Mouse (Mus musculus) heart, embryonic 12.5 days (tissue): ENCODE measurements around the gene Cel. TPM values are rescaled to one million over a fixed set of nuclear protein-coding genes. Genes with fewer than 3 reads are reported as not detected.

Experiments
- ATAC-seq: fragments of 200-750 bp; cut with Nextera tagmentation; 2 replicates; pipeline ENCODE4 v1.8.0; 2017; ENCODE audit warnings: moderate TSS enrichment, moderate library complexity; ENCODE audit not compliant: insufficient number of reproducible peaks, low FRiP score
- H3K27ac ChIP-seq: fragments of 300-500 bp; sonication (generic); 2 replicates; pipeline ENCODE4 v1.5.1; 2016; ENCODE audit warnings: mild to moderate bottlenecking, moderate library complexity; ENCODE audit not compliant: poor library complexity, severe bottlenecking
- H3K27me3 ChIP-seq: fragments of 300-500 bp; sonication (generic); replicated peaks from 2 replicates; pipeline ENCODE4 v1.6.1; 2016; ENCODE audit warnings: mild to moderate bottlenecking, moderate library complexity
- H3K36me3 ChIP-seq: fragments of 300-500 bp; sonication (generic); 2 replicates; pipeline ENCODE4 v1.6.1; 2016; ENCODE audit warnings: mild to moderate bottlenecking, moderate library complexity
- H3K4me1 ChIP-seq: fragments of 300-500 bp; sonication (generic); replicated peaks from 2 replicates; pipeline ENCODE4 v1.6.1; 2016; ENCODE audit warnings: mild to moderate bottlenecking
- H3K4me2 ChIP-seq: fragments of 300-500 bp; sonication (generic); 2 replicates; pipeline ENCODE4 v1.6.1; 2016; ENCODE audit warnings: mild to moderate bottlenecking, moderate library complexity
- H3K4me3 ChIP-seq: fragments of 300-500 bp; sonication (generic); 2 replicates; pipeline ENCODE4 v1.5.1; 2016; ENCODE audit warnings: mild to moderate bottlenecking
- H3K9ac ChIP-seq: fragments of 300-500 bp; sonication (generic); 2 replicates; pipeline ENCODE4 v1.6.1; 2016; ENCODE audit warnings: mild to moderate bottlenecking, moderate library complexity
- H3K9me3 ChIP-seq: fragments of 300-500 bp; sonication (generic); replicated peaks from 2 replicates; pipeline ENCODE4 v1.6.1; 2016; ENCODE audit warnings: mild to moderate bottlenecking, moderate library complexity
- WGBS: fragments of 180-500 bp; shearing (Covaris S2); methylation state at CpG from one replicate; pipeline ENCODE4 v1.1.7; 2016; 5-methylcytosine and 5-hydroxymethylcytosine counted together
- polyA plus RNA-seq: library from polyadenylated mRNA; unstranded; fragments of >200 nt; fragmentation: Nextera tagmentation; extraction: Ambion mirVana; gene quantifications from 2 replicates; pipeline ENCODE4 v1.2.1, GENCODE M21; 2016

Cel gene
- polyA plus RNA-seq, 1 experiment from 2014 or later, result not detected

GRCm38 (mm10) chr2:28528354-28528730, 34.9 kb downstream of the Cel start:
- H3K36me3 ChIP-seq, result no peaks in the 10 kb centered on the region
- WGBS, result 81% methylated on average over 7 of the region's 7 CpGs
- no peak overlapping the region for H3K27ac ChIP-seq
- no peak for ATAC-seq
- no peak overlapping the region for H3K4me3 ChIP-seq
- H3K27me3 ChIP-seq, result no peaks in the 10 kb centered on the region
- no peak overlapping the region for H3K9ac ChIP-seq
- no peak overlapping the region for H3K4me2 ChIP-seq
- no peaks in the 10 kb centered on the region for H3K9me3 ChIP-seq
- H3K4me1 ChIP-seq, result peaks cover 56% of the 10 kb centered on the region

- WGBS, result 78% methylated on average over 20 of the region's 20 CpGs
- ATAC-seq, result no peak
- Histone ChIP-seq H3K4me2 (no peak overlapping the region), H3K4me3 (no peak overlapping the region), H3K9ac (no peak overlapping the region), H3K27ac (no peak overlapping the region), H3K4me1 (peaks cover 53% of the 10 kb centered on the region), H3K9me3 (no peaks in the 10 kb centered on the region), H3K36me3 (no peaks in the 10 kb centered on the region), H3K27me3 (no peaks in the 10 kb centered on the region)
Measured at GRCm38 (mm10) chr2:28527436-28528353, 35.5 kb downstream of the Cel start.

DNA sequence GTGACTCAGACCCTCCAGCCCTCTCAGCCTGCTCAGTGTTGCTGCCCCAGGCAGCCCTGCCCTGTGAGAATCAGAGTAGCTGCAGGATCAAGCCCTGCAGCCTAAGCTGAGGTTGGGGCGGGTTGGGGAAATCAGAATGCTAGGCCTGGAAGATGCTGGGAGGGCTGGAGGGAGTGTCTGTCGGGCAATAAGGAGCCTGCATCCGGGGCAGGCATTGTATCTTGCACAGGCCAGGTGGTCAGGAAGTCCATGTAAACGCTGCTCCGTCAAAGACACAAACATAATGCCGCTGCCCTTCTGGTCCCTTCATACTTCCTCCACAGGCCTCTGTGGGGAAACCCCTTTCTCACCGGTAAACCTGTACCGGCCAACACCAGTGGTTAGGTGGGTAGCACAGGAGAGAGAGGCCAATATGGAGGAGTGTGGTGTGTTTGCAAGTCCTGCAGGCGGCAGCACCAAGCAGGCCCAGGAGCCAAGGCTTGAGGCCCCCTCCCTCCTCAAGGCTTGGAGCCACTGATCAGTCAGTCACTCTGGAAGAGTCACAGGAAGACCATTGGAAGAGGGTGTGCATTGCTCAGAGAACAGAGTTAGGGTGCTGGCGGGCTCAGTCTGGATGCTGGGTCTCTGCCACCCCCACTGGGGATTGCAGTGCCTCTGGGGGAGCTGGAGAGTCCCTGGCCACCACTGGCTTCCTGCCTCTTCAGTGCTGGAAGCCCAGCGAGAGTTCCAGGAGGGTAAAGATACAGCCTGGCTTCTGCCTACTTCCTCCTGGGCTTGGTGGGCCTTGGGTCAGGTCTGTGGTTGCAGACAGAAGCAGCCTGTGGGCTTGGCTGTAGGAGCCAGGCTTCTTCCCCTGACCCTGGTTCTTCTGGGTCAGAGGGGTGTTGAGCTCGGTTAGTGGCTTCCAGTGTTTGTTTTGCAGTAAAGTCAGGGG, 37.0 kb downstream of the Cel start:
- Histone ChIP-seq H3K9me3 (no peaks in the 10 kb centered on the region), H3K4me3 (no peak overlapping the region), H3K27ac (peak overlapping the region; percentile 67), H3K4me2 (peak overlapping the region; percentile 17; the same call in 1 of the 2 replicates), H3K36me3 (no peaks in the 10 kb centered on the region), H3K27me3 (no peaks in the 10 kb centered on the region), H3K4me1 (peaks cover 41% of the 10 kb centered on the region), H3K9ac (peak overlapping the region; percentile 9; the same call in 1 of the 2 replicates)
- no peak for ATAC-seq
- 47% methylated on average over 12 of the region's 12 CpGs for WGBS

- H3K27me3 ChIP-seq, result no peaks in the 10 kb centered on the region
- 19% methylated on average over 11 of the region's 11 CpGs for WGBS
- no peak overlapping the region for H3K4me3 ChIP-seq
- H3K9ac ChIP-seq, result peak overlapping the region; percentile 9; the same call in 1 of the 2 replicates
- H3K4me2 ChIP-seq, result peak overlapping the region; percentile 17
- peak; percentile 91 for ATAC-seq
- H3K9me3 ChIP-seq, result no peaks in the 10 kb centered on the region
- H3K4me1 ChIP-seq, result peaks cover 41% of the 10 kb centered on the region
- H3K36me3 ChIP-seq, result no peaks in the 10 kb centered on the region
- H3K27ac ChIP-seq, result peak overlapping the region; percentile 67
Measured at GRCm38 (mm10) chr2:28525219-28525942, 37.8 kb downstream of the Cel start.

GRCm38 (mm10) chr2:28524406-28524805, 38.8 kb downstream of the Cel start:
- H3K36me3 ChIP-seq, result no peaks in the 10 kb centered on the region
- no peak overlapping the region for H3K4me3 ChIP-seq
- WGBS, result 84% methylated on average over 10 of the region's 10 CpGs
- H3K27ac ChIP-seq, result peak overlapping the region; percentile 67; the same call in 1 of the 2 replicates
- no peak overlapping the region for H3K4me2 ChIP-seq
- no peak overlapping the region for H3K9ac ChIP-seq
- no peaks in the 10 kb centered on the region for H3K9me3 ChIP-seq
- peaks cover 38% of the 10 kb centered on the region for H3K4me1 ChIP-seq
- no peak for ATAC-seq
- H3K27me3 ChIP-seq, result no peaks in the 10 kb centered on the region

- Histone ChIP-seq H3K36me3 (no peaks in the 10 kb centered on the region), H3K9me3 (no peaks in the 10 kb centered on the region), H3K27me3 (no peaks in the 10 kb centered on the region), H3K4me3 (no peak overlapping the region), H3K9ac (no peak overlapping the region), H3K4me2 (no peak overlapping the region), H3K4me1 (peaks cover 37% of the 10 kb centered on the region), H3K27ac (peak overlapping the region; percentile 37)
- 24% methylated on average over 5 of the region's 5 CpGs for WGBS
- ATAC-seq, result peak; percentile 83
Measured at GRCm38 (mm10) chr2:28523643-28524117, 39.5 kb downstream of the Cel start.

- WGBS, result 82% methylated on average over 4 of the region's 4 CpGs
Measured at GRCm38 (mm10) chr2:28522166-28522565, 41.0 kb downstream of the Cel start.

GRCm38 (mm10) chr2:28521571-28522151, 41.5 kb downstream of the Cel start:
- H3K36me3 ChIP-seq, result no peaks in the 10 kb centered on the region
- ATAC-seq, result no peak
- 84% methylated on average over 6 of the region's 6 CpGs for WGBS
- H3K27me3 ChIP-seq, result no peaks in the 10 kb centered on the region
- no peak overlapping the region for H3K9ac ChIP-seq
- peaks cover 38% of the 10 kb centered on the region for H3K4me1 ChIP-seq
- H3K9me3 ChIP-seq, result no peaks in the 10 kb centered on the region
- no peak overlapping the region for H3K27ac ChIP-seq
- no peak overlapping the region for H3K4me2 ChIP-seq
- no peak overlapping the region for H3K4me3 ChIP-seq

More at GRCm38 (mm10) chr2:28522166-28522565, 41.0 kb downstream of the Cel start:
- H3K4me1 ChIP-seq, result peaks cover 41% of the 10 kb centered on the region
- ATAC-seq, result no peak
- no peak overlapping the region for H3K4me3 ChIP-seq
- H3K9me3 ChIP-seq, result no peaks in the 10 kb centered on the region
- H3K4me2 ChIP-seq, result no peak overlapping the region
- no peaks in the 10 kb centered on the region for H3K36me3 ChIP-seq
- H3K9ac ChIP-seq, result no peak overlapping the region
- H3K27me3 ChIP-seq, result no peaks in the 10 kb centered on the region
- no peak overlapping the region for H3K27ac ChIP-seq

- Histone ChIP-seq H3K27ac (no peak overlapping the region), H3K27me3 (no peaks in the 10 kb centered on the region), H3K9me3 (no peaks in the 10 kb centered on the region), H3K4me3 (no peak overlapping the region), H3K4me2 (no peak overlapping the region), H3K4me1 (peaks cover 27% of the 10 kb centered on the region), H3K9ac (no peak overlapping the region), H3K36me3 (no peaks in the 10 kb centered on the region)
- ATAC-seq, result no peak
- WGBS, result 68% methylated on average over 5 of the region's 5 CpGs
Measured at GRCm38 (mm10) chr2:28520581-28520980, 42.6 kb downstream of the Cel start.

DNA sequence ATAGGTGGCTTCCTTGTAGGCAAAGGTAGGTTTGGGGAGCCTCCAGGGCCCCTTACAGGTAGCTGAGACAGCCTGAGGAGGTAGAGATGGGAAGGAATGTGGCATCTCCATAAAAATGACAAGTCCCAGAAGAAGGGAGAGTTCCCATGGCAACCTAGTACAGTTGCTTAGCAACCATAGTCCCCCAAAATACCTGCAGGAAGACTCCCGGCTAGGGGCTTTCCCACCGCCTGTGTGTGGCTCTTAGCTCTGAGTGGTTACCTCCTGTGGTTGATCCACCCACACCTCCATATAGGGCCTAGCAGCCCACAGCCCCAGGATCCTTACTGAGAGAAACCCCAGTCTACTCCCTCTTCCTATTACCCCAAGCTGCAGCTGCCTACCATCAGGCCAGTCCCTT, 45.0 kb downstream of the Cel start:
- WGBS, result 65% methylated on average over 2 of the region's 2 CpGs
- no peak overlapping the region for H3K27ac ChIP-seq

More for the DNA sequence above, 45.0 kb downstream of the Cel start:
- no peak overlapping the region for H3K4me2 ChIP-seq
- no peaks in the 10 kb centered on the region for H3K36me3 ChIP-seq
- no peak overlapping the region for H3K9ac ChIP-seq
- H3K4me3 ChIP-seq, result no peak overlapping the region
- no peak for ATAC-seq
- H3K4me1 ChIP-seq, result peaks cover 19% of the 10 kb centered on the region
- H3K9me3 ChIP-seq, result no peaks in the 10 kb centered on the region
- H3K27me3 ChIP-seq, result no peaks in the 10 kb centered on the region
